ENCODE assay signal across 16 mouse cellular contexts in genomic region chr1:89870134-89870905, GRCm38 (mm10).
DNase-seq lines count a peak whose midpoint lies in the region; ATAC-seq lines count a peak whose summit lies in the region.
"Had no signal": no experiment of that assay in that cellular context is flagged by ENCODE, and none has a peak within 500 bp of the region (broad histone marks: within the 10 kb centered on the region; RNA-seq: fewer than 3 reads in every experiment).

No protein-coding gene starts in this region.

- H3K9ac ChIP-seq in forebrain, embryonic 12.5 days = no peak overlapping the region
- no peak overlapping the region for H3K9ac ChIP-seq in forebrain, embryonic 13.5 days
- H3K9ac ChIP-seq: neural tube, embryonic 12.5 days had no signal

- no peaks in the 10 kb centered on the region for H3K9me3 ChIP-seq in forebrain, embryonic 12.5 days
- no peaks in the 10 kb centered on the region for H3K9me3 ChIP-seq in forebrain, embryonic 13.5 days (replicated peaks)
- H3K9me3 ChIP-seq: neural tube, embryonic 12.5 days had no signal

- ATAC-seq in forebrain, embryonic 12.5 days (ENCODE audit: low FRiP score) = peak; percentile 17; the same call in 1 of the 2 replicates
- no peak for ATAC-seq in forebrain, embryonic 13.5 days
- ATAC-seq: inflammation-experienced regulatory T-cells, adult 6 months had no signal

- H3K27me3 ChIP-seq in forebrain, embryonic 12.5 days = peaks cover 56% of the 10 kb centered on the region
- H3K27me3 ChIP-seq in forebrain, embryonic 13.5 days = peaks cover 50% of the 10 kb centered on the region
- H3K27me3 ChIP-seq: neural tube, embryonic 12.5 days had no signal

- peak; percentile 24 for DNase-seq in layer of hippocampus, adult 11-12 months (ENCODE audit: low spot score)
- DNase-seq in layer of hippocampus, postnatal 36 days = no peak
- DNase-seq in 3T3-L1 (ENCODE audit: low read depth, low spot score) = peak; percentile 76
- DNase-seq in ZHBTc4 (ENCODE audit: low read depth, low spot score) = peak; percentile 80
- DNase-seq in adrenal gland, adult 2 months = no peak
- DNase-seq in cerebellum, postnatal 25 days = no peak
- DNase-seq: adrenal gland, postnatal 25 days; cerebellum, adult 11-12 months; kidney, postnatal 14 days; thymus, postnatal 4 days had no signal

- WGBS in forebrain, embryonic 12.5 days = 33% methylated on average over 12 of the region's 12 CpGs
- 33% methylated on average over 12 of the region's 12 CpGs for WGBS in forebrain, embryonic 13.5 days

- peaks cover 27% of the 10 kb centered on the region for H3K4me1 ChIP-seq in forebrain, embryonic 12.5 days
- H3K4me1 ChIP-seq in forebrain, embryonic 13.5 days = peaks cover 21% of the 10 kb centered on the region

- no peak overlapping the region for H3K4me2 ChIP-seq in forebrain, embryonic 12.5 days
- no peak overlapping the region for H3K4me2 ChIP-seq in forebrain, embryonic 13.5 days
- H3K4me2 ChIP-seq: liver, embryonic 11.5 days; neural tube, embryonic 12.5 days had no signal

- H3K36me3 ChIP-seq in forebrain, embryonic 12.5 days (replicated peaks) = no peaks in the 10 kb centered on the region
- no peaks in the 10 kb centered on the region for H3K36me3 ChIP-seq in forebrain, embryonic 13.5 days (ENCODE audit: poor library complexity, severe bottlenecking)
- H3K36me3 ChIP-seq: neural tube, embryonic 12.5 days had no signal

- H3K4me3 ChIP-seq in forebrain, embryonic 12.5 days (replicated peaks) = no peak overlapping the region
- H3K4me3 ChIP-seq in forebrain, embryonic 13.5 days = no peak overlapping the region
- H3K4me3 ChIP-seq: left cerebral cortex, adult 2 months; neural tube, embryonic 12.5 days had no signal

- H3K27ac ChIP-seq in forebrain, embryonic 12.5 days = peak overlapping the region; percentile 42; the same call in 1 of the 2 replicates
- no peak overlapping the region for H3K27ac ChIP-seq in forebrain, embryonic 13.5 days
- H3K27ac ChIP-seq: left cerebral cortex, adult 2 months; neural tube, embryonic 12.5 days had no signal

Comparison
In these comparisons a context has a peak if more than half of its experiments do, and no peak if none do; other contexts are left out.
1. DNase-seq: peak in layer of hippocampus, adult 11-12 months (single experiment), 3T3-L1 (single experiment) and ZHBTc4 (single experiment); none in layer of hippocampus, postnatal 36 days (0 of 2), adrenal gland, adult 2 months (single experiment) and cerebellum, postnatal 25 days (0 of 2).